15 mouse cellular contexts compared by ENCODE assay signal in genomic region chr14:73119459-73119858, GRCm38 (mm10). TPM values are rescaled to one million over a fixed set of nuclear protein-coding genes. Genes with fewer than 3 reads are reported as not detected.
DNase-seq lines count a peak whose midpoint lies in the region; ATAC-seq lines count a peak whose summit lies in the region.
"Had no signal": no experiment of that assay in that cellular context is flagged by ENCODE, and none has a peak within 500 bp of the region (broad histone marks: within the 10 kb centered on the region; RNA-seq: fewer than 3 reads in every experiment).

No protein-coding gene starts in this region.

- H3K4me2 ChIP-seq in liver, embryonic 16.5 days (ENCODE audit: low read depth, low read length): no peak overlapping the region
- no peak overlapping the region for H3K4me2 ChIP-seq in embryonic facial prominence, embryonic 14.5 days (ENCODE audit: low read depth, low read length)
- H3K4me2 ChIP-seq: forebrain, embryonic 12.5 days; intestine, embryonic 15.5 days had no signal

- no peaks in the 10 kb centered on the region for H3K27me3 ChIP-seq in liver, embryonic 16.5 days (ENCODE audit: control insufficient read depth, insufficient read depth, low read depth, low read length)
- no peaks in the 10 kb centered on the region for H3K27me3 ChIP-seq in embryonic facial prominence, embryonic 14.5 days (replicated peaks; ENCODE audit: control insufficient read depth, insufficient read depth, low read length)
- H3K27me3 ChIP-seq: forebrain, embryonic 12.5 days; intestine, embryonic 15.5 days; megakaryocyte, embryonic 14.5 days had no signal

- H3K36me3 ChIP-seq in liver, embryonic 16.5 days (ENCODE audit: control insufficient read depth, insufficient read depth): no peaks in the 10 kb centered on the region
- no peaks in the 10 kb centered on the region for H3K36me3 ChIP-seq in embryonic facial prominence, embryonic 14.5 days (ENCODE audit: control insufficient read depth, insufficient read depth, low read length)
- H3K36me3 ChIP-seq: forebrain, embryonic 12.5 days; intestine, embryonic 15.5 days had no signal

- peaks cover 7% of the 10 kb centered on the region for H3K4me1 ChIP-seq in liver, embryonic 16.5 days (ENCODE audit: control insufficient read depth, low read depth, low read length)
- H3K4me1 ChIP-seq in embryonic facial prominence, embryonic 14.5 days (ENCODE audit: control insufficient read depth, insufficient read depth, low read length): peaks cover 8% of the 10 kb centered on the region; the same call in 1 of the 2 replicates

- H3K4me3 ChIP-seq in liver, embryonic 16.5 days (ENCODE audit: low read depth, low read length): no peak overlapping the region
- no peak overlapping the region for H3K4me3 ChIP-seq in embryonic facial prominence, embryonic 14.5 days (ENCODE audit: low read depth, low read length)
- H3K4me3 ChIP-seq: forebrain, embryonic 12.5 days; heart, adult 2 months; intestine, embryonic 15.5 days; megakaryocyte, embryonic 14.5 days had no signal

- no peak for ATAC-seq in liver, embryonic 16.5 days (ENCODE audit: low read depth)
- no peak for ATAC-seq in embryonic facial prominence, embryonic 14.5 days (ENCODE audit: low read depth)
- ATAC-seq: intestine, embryonic 15.5 days had no signal

- H3K9ac ChIP-seq in liver, embryonic 16.5 days (ENCODE audit: low read depth, low read length): no peak overlapping the region
- no peak overlapping the region for H3K9ac ChIP-seq in embryonic facial prominence, embryonic 14.5 days (ENCODE audit: low read depth, low read length)
- H3K9ac ChIP-seq: forebrain, embryonic 12.5 days; intestine, embryonic 15.5 days had no signal

- peak overlapping the region; percentile 38 for H3K27ac ChIP-seq in liver, embryonic 16.5 days (ENCODE audit: low read length)
- H3K27ac ChIP-seq in embryonic facial prominence, embryonic 14.5 days (replicated peaks; ENCODE audit: low read depth, low read length): 0 out of 2 replicates have a peak overlapping the region, but pooled peaks have one; percentile 13
- H3K27ac ChIP-seq: forebrain, embryonic 12.5 days; heart, adult 2 months; intestine, embryonic 15.5 days had no signal

- no peak for DNase-seq in liver
- DNase-seq in T-cell, adult 2 months (ENCODE audit: low spot score): peak; percentile 33
- DNase-seq in embryonic facial prominence, embryonic 14.5 days (ENCODE audit: low spot score): no peak
- DNase-seq in thymus, postnatal 10 days (ENCODE audit: low spot score in 2 of 2): peak; percentile 56 to 64
- DNase-seq in adrenal gland, postnatal 10 days: no peak
- no peak for DNase-seq in gastrocnemius, postnatal 4 days (ENCODE audit: low spot score in 2 of 2)
- DNase-seq: cerebellum, postnatal 14 days; heart, adult 2 months; kidney, postnatal 25 days; lung, adult 2 months; retina, postnatal 1 day had no signal

- no peaks in the 10 kb centered on the region for H3K9me3 ChIP-seq in liver, embryonic 16.5 days (replicated peaks; ENCODE audit: control insufficient read depth, low read length)
- H3K9me3 ChIP-seq in embryonic facial prominence, embryonic 14.5 days (ENCODE audit: control insufficient read depth, low read length): no peaks in the 10 kb centered on the region
- H3K9me3 ChIP-seq: forebrain, embryonic 12.5 days; intestine, embryonic 15.5 days had no signal

- 34% methylated on average over 6 of the region's 6 CpGs for WGBS in liver, embryonic 16.5 days (ENCODE audit: insufficient replicate concordance)
- 22% methylated on average over 6 of the region's 6 CpGs for WGBS in embryonic facial prominence, embryonic 14.5 days

RNA-seq across cellular contexts. Expression of gene Rcbtb2, which starts 3.4 kb away (rescaled TPM):
- 19.5 and 21.4 TPM in 2 replicates for polyA plus RNA-seq in liver, embryonic 16.5 days (2015; fragmentation: Nextera tagmentation; extraction: Ambion mirVana)
- polyA plus RNA-seq in embryonic facial prominence, embryonic 14.5 days (2014; fragmentation: Nextera tagmentation; extraction: Ambion mirVana): 86.4 and 95.1 TPM in 2 replicates
- total RNA-seq in adrenal gland, postnatal 10 days (2021): 10 to 100 TPM; 49.9 to 64.4 TPM
- 10 to 100 TPM; 44.7 to 45.8 TPM for total RNA-seq in gastrocnemius, postnatal 4 days (2021)

Comparison
In these comparisons a context has a peak if more than half of its experiments do, and no peak if none do; other contexts are left out.
1. DNase-seq: peak in T-cell, adult 2 months (single experiment) and thymus, postnatal 10 days (2 of 2); none in liver (single experiment), embryonic facial prominence, embryonic 14.5 days (single experiment), adrenal gland, postnatal 10 days (single experiment) and gastrocnemius, postnatal 4 days (0 of 2).